Mouse (Mus musculus) limb, embryonic 14.5 days (tissue): ENCODE measurements at regions not wholly inside any gene's neighbourhood (a gene's known extent, or its start where the extent isn't known, plus 50 kb on each side); places are given as distances from the start of the nearest gene placed in this dataset.

Source experiments
- ATAC-seq: fragments of 200-750 bp; cut with Nextera tagmentation; 2 replicates; pipeline ENCODE4 v1.8.0; 2017; ENCODE audit warnings: low read depth, moderate number of reproducible peaks, moderate TSS enrichment; ENCODE audit not compliant: low FRiP score
- DNase-seq: peaks from one replicate; pipeline ENCODE4 v3.0.0-alpha.2; 2015; ENCODE audit warnings: low spot score
- H3K27ac ChIP-seq: fragments of 300-500 bp; sonication (generic); replicated peaks from 2 replicates; pipeline ENCODE4 v1.5.1; 2014; ENCODE audit warnings: low read depth, mild to moderate bottlenecking, low read length, moderate library complexity, mixed read lengths
- H3K27me3 ChIP-seq: fragments of 300-500 bp; sonication (generic); 2 replicates; pipeline ENCODE4 v1.6.1; 2014; ENCODE audit warnings: low read length, mixed read lengths; ENCODE audit not compliant: control insufficient read depth, insufficient read depth
- H3K36me3 ChIP-seq: fragments of 300-500 bp; sonication (generic); 2 replicates; pipeline ENCODE4 v1.6.1; 2014; ENCODE audit warnings: mild to moderate bottlenecking, low read length, moderate library complexity, mixed read lengths; ENCODE audit not compliant: control insufficient read depth, insufficient read depth
- H3K4me1 ChIP-seq: fragments of 300-500 bp; sonication (generic); 2 replicates; pipeline ENCODE4 v1.6.1; 2014; ENCODE audit warnings: antibody characterized with exemption, low read length, mixed read lengths; ENCODE audit not compliant: control insufficient read depth, insufficient read depth
- H3K4me2 ChIP-seq: fragments of 300-500 bp; sonication (generic); replicated peaks from 2 replicates; pipeline ENCODE4 v1.6.1; 2014; ENCODE audit warnings: low read depth, mild to moderate bottlenecking, low read length, moderate library complexity; ENCODE audit not compliant: severe bottlenecking
- H3K4me3 ChIP-seq: fragments of 300-500 bp; sonication (generic); replicated peaks from 2 replicates; pipeline ENCODE4 v1.5.1; 2014; ENCODE audit warnings: low read length
- H3K9ac ChIP-seq: fragments of 300-500 bp; sonication (generic); 2 replicates; pipeline ENCODE4 v1.6.1; 2014; ENCODE audit warnings: mild to moderate bottlenecking, low read depth, low read length, moderate library complexity; ENCODE audit not compliant: severe bottlenecking
- H3K9me3 ChIP-seq: fragments of 300-500 bp; sonication (generic); 2 replicates; pipeline ENCODE4 v1.6.1; 2016; ENCODE audit warnings: low read length; ENCODE audit not compliant: control insufficient read depth
- POLR2A ChIP-seq: fragments of 200-500 bp; IDR thresholded peaks from 2 replicates; pipeline ENCODE4 v1.8.0; 2012; ENCODE audit warnings: inconsistent platforms, mild to moderate bottlenecking, moderate library complexity, borderline replicate concordance; ENCODE audit not compliant: insufficient read depth, insufficient read length; ENCODE audit errors: extremely low read depth
- WGBS: fragments of 180-500 bp; shearing (Covaris S2); extraction: QIAGEN DNeasy Blood & Tissue Kit; methylation state at CpG from one replicate; pipeline ENCODE4 v1.1.7; 2014; 5-methylcytosine and 5-hydroxymethylcytosine counted together

DNA sequence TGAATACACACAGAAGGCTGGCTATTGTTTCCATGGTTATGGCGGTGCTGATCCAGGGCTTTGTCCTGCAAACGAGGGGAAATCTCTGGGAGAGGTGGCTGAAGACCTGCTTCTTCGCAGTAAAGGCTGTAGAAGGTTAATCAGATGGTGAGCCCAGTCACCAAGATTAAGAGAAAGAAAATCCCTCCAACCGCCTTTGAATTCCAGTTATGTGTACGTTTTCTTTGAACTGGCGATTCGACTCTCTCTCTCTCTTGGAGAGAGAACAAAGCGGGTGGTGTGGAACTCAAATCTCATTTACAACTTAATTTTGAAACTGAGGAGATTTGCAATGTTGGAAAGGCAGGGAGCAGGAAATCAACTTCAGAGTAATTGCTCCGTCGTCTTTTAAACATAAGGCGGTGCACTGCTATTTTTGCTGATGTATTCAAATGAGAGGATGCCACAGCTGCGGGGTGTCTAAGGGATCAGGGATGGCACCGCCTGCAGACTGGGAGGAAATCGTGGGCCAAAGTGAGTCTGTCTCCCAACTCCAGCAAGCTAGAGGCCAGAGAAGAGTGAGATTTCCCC lies 232.7 kb downstream of the Mycn start:
- no peak overlapping the region for H3K4me3 ChIP-seq
- H3K27ac ChIP-seq, result no peak overlapping the region
- no peaks in the 10 kb centered on the region for H3K9me3 ChIP-seq
- no peaks in the 10 kb centered on the region for H3K36me3 ChIP-seq
- no peak for ATAC-seq
- H3K4me1 ChIP-seq, result no peaks in the 10 kb centered on the region
- 33% methylated on average over 14 of the region's 14 CpGs for WGBS
- no peak overlapping the region for H3K4me2 ChIP-seq
- DNase-seq, result no peak
- H3K27me3 ChIP-seq, result no peaks in the 10 kb centered on the region
- no peak for TF ChIP-seq POLR2A
- H3K9ac ChIP-seq, result no peak overlapping the region

DNA sequence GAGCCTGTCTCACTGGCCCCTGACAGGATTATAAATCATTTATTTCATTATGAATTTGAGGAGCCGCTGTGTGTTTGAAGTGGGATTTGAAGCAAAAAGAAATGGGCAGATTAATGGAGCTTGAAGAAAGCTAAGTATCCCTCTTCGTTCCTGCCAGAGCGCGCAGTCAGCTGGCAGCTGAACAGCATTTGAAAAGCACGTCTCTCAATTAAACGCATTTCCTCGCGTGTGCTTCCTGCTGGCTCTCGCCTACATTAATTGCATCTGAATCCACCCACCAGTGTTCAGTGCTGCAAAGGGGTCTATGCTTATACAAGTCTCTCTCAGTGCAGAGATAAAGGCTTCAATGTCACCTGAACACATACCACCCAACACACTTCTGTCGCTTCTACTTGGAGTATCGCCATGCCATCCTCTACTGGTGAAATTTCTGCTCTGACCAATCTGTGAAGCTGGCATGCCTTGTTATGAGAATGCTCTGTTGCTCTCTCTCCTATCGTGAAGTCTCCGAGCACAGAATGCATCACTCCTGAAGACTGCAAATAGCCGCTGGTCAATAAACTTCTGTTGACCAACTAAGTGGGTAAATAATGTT lies 235.3 kb downstream of the Mycn start:
- Histone ChIP-seq H3K36me3 (no peaks in the 10 kb centered on the region), H3K4me1 (no peaks in the 10 kb centered on the region), H3K9ac (no peak overlapping the region), H3K27ac (no peak overlapping the region), H3K4me3 (no peak overlapping the region), H3K27me3 (no peaks in the 10 kb centered on the region), H3K4me2 (no peak overlapping the region), H3K9me3 (no peaks in the 10 kb centered on the region)
- DNase-seq (no peak), ATAC-seq (no peak)
- no peak for TF ChIP-seq POLR2A
- 87% methylated on average over 14 of the region's 14 CpGs for WGBS

DNA sequence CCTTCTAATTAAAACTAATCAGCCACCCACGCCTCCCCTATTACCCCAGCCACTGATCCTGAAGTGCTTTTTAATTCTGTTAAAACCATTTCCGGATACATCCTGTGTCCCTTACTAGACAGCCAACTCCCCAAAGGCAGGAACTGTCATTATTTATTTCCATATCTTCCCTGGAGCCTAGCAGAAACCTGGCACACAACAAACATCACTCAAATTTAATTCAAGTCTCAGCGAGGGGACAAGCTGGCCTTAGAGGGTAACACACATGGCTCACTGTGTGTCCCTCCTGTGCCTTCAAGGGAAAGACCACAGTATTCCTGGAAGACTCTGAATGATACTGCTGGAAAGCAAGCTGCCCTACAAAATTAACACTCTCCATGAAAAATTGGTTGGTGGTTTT lies 240.0 kb downstream of the Mycn start:
- TF ChIP-seq POLR2A, result no peak
- Histone ChIP-seq H3K36me3 (no peaks in the 10 kb centered on the region), H3K9me3 (no peaks in the 10 kb centered on the region), H3K27ac (no peak overlapping the region), H3K4me1 (no peaks in the 10 kb centered on the region), H3K27me3 (no peaks in the 10 kb centered on the region), H3K4me2 (no peak overlapping the region), H3K9ac (no peak overlapping the region), H3K4me3 (no peak overlapping the region)
- ATAC-seq, result no peak
- DNase-seq, result no peak
- 51% methylated on average over 3 of the region's 3 CpGs for WGBS

DNA sequence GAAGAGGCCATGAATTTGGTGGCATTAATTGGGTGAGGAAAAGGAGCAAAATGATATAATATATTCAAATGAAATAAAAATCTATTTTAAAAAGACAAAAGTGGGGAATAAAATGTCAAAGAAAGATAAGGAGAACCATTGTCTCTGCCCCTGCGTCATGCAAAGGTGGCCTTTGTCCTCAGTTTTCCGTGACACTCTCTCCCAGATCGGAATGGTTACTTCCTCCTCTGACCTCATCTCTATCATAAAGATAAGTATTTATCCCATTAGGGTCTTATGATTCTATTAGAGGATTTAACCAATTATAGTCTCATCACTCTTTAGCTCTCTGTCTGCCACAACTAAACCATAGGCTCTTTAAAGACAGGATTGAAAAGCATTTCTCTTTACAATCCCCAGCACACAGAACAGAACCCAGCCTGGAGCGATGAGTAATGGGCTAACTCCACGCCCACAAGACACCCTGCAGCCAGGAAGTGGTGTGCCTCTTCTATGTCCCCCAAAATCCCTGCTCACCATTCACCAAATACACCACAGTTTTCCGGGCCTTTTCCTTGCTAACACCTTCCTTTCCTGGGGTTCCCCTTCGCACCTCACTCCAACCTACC lies 240.6 kb downstream of the Mycn start:
- Histone ChIP-seq H3K4me1 (no peaks in the 10 kb centered on the region), H3K36me3 (no peaks in the 10 kb centered on the region), H3K27me3 (no peaks in the 10 kb centered on the region), H3K27ac (no peak overlapping the region), H3K4me3 (no peak overlapping the region), H3K9ac (no peak overlapping the region), H3K4me2 (no peak overlapping the region), H3K9me3 (no peaks in the 10 kb centered on the region)
- no peak for DNase-seq
- ATAC-seq, result no peak
- WGBS, result 82% methylated on average over 7 of the region's 7 CpGs
- TF ChIP-seq POLR2A, result no peak

DNA sequence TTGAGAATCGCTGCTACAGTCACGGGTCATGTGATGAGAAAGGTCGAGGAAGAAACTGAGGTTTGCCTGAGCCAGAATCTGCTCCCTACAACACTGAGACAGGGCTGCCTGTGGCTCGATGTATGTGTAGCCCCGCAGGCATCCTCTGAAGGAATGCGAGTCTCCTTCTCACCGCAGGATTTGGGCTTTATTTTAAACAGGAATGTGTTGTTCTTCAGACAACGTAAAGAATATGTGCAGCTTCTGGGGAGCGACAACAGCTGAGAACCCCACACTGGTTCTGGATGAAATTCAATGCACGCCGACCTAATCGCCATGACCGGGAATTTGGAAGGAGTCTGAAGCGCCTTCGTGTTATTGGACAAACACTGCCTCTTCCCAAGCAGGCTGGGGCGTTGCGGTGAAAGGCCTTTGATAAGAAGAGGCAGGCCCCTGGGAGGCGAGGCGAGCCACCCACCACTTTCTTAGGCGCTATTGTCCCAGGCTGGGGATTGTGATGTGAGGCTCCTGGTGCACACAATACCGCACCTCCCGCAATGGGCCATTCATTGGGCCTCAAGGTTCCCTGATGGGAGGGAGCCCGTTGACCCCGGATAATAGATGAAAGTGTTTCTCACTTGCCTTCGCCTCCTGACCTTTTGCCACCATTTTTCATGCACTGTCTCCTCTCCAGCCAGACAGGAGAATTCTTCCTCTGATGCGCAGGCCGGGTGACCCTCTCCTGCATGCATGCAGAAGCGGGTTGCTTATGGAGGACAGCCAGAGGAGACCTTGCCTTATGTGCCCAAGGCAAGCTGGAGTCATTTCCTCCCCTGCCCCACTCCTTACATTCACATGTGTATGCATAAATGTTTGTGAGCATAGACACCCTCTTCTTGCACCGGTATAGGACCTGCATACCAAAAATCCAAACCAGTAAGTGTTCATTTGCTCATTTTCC lies 247.6 kb downstream of the Mycn start:
- H3K4me1 ChIP-seq, result 0 out of 2 replicates have a peak, but pooled peaks cover 3% of the 10 kb centered on the region
- no peaks in the 10 kb centered on the region for H3K36me3 ChIP-seq
- H3K4me3 ChIP-seq, result no peak overlapping the region
- ATAC-seq, result peak; percentile 82
- H3K9me3 ChIP-seq, result no peaks in the 10 kb centered on the region
- no peak for TF ChIP-seq POLR2A
- H3K9ac ChIP-seq, result no peak overlapping the region
- WGBS, result 20% methylated on average over 29 of the region's 29 CpGs
- peak overlapping the region; percentile 8; the same call in 1 of the 2 replicates for H3K4me2 ChIP-seq
- H3K27me3 ChIP-seq, result 0 out of 2 replicates have a peak, but pooled peaks cover 4% of the 10 kb centered on the region
- DNase-seq, result peak; percentile 52
- no peak overlapping the region for H3K27ac ChIP-seq
